Comparison of ENCODE assay signal across 9 mouse cellular contexts in genomic region chr7:67758858-67759628, GRCm38 (mm10). TPM values are rescaled to one million over a fixed set of nuclear protein-coding genes. Genes with fewer than 3 reads are reported as not detected.
DNase-seq lines count a peak whose midpoint lies in the region; ATAC-seq lines count a peak whose summit lies in the region.
"Had no signal": no experiment of that assay in that cellular context is flagged by ENCODE, and none has a peak within 500 bp of the region (broad histone marks: within the 10 kb centered on the region; RNA-seq: fewer than 3 reads in every experiment).

No protein-coding gene starts in this region.

- H3K4me3 ChIP-seq in forebrain, embryonic 14.5 days (ENCODE audit: low read depth, low read length) = peak overlapping the region; percentile 55
- peak overlapping the region; percentile 64 for H3K4me3 ChIP-seq in hindbrain, embryonic 13.5 days

- no peaks in the 10 kb centered on the region for H3K4me1 ChIP-seq in forebrain, embryonic 14.5 days (ENCODE audit: control insufficient read depth, insufficient read depth, low read length)
- H3K4me1 ChIP-seq in hindbrain, embryonic 13.5 days (replicated peaks) = peaks cover 18% of the 10 kb centered on the region

- peak overlapping the region; percentile 55; the same call in 1 of the 2 replicates for H3K27ac ChIP-seq in forebrain, embryonic 14.5 days (ENCODE audit: low read depth, low read length)
- H3K27ac ChIP-seq in hindbrain, embryonic 13.5 days = peak overlapping the region; percentile 80

- H3K4me2 ChIP-seq in forebrain, embryonic 14.5 days (ENCODE audit: low read length) = peak overlapping the region; percentile 98
- peak overlapping the region; percentile 98 for H3K4me2 ChIP-seq in hindbrain, embryonic 13.5 days

- under 1% methylated on average over 85 of the region's 92 CpGs for WGBS in forebrain, embryonic 14.5 days
- WGBS in hindbrain, embryonic 13.5 days = under 1% methylated on average over 92 of the region's 92 CpGs

- H3K27me3 ChIP-seq in forebrain, embryonic 14.5 days (replicated peaks; ENCODE audit: control insufficient read depth, insufficient read depth, low read length) = 0 out of 2 replicates have a peak, but pooled peaks cover 12% of the 10 kb centered on the region
- H3K27me3 ChIP-seq in hindbrain, embryonic 13.5 days = peaks cover 24% of the 10 kb centered on the region

- no peaks in the 10 kb centered on the region for H3K9me3 ChIP-seq in forebrain, embryonic 14.5 days (replicated peaks; ENCODE audit: control insufficient read depth, low read length)
- H3K9me3 ChIP-seq in hindbrain, embryonic 13.5 days = no peaks in the 10 kb centered on the region

- peak; percentile 81 for ATAC-seq in forebrain, embryonic 14.5 days
- peak; percentile 87 for ATAC-seq in hindbrain, embryonic 13.5 days (ENCODE audit: low FRiP score)

- peak overlapping the region; percentile 62 for H3K9ac ChIP-seq in forebrain, embryonic 14.5 days (ENCODE audit: low read length)
- peak overlapping the region; percentile 77 for H3K9ac ChIP-seq in hindbrain, embryonic 13.5 days

- DNase-seq in adrenal gland, postnatal 10 days = peak; percentile 67
- no peak for DNase-seq in adrenal gland, adult 8-10 months
- peak; percentile 58 to 69 for DNase-seq in adrenal gland, postnatal 36 days
- DNase-seq in forebrain, embryonic 14.5 days (ENCODE audit: low spot score) = peak; percentile 83
- peak; percentile 60 to 73 for DNase-seq in left cerebral cortex, adult 8-10 months (ENCODE audit: low spot score in 2 of 2)
- DNase-seq in lung, postnatal 4 days = peak; percentile 69 to 80
- DNase-seq in right cerebral cortex, postnatal 25 days = peak; percentile 83

- no peaks in the 10 kb centered on the region for H3K36me3 ChIP-seq in forebrain, embryonic 14.5 days (ENCODE audit: control insufficient read depth, insufficient read depth, low read length)
- no peaks in the 10 kb centered on the region for H3K36me3 ChIP-seq in hindbrain, embryonic 13.5 days

RNA-seq across cellular contexts. Expression of gene Synm, which starts 0.5 kb away (rescaled TPM):
- 10 to 100 TPM in 1 of 2 experiments, 1 to 10 TPM in 1; 5.9 to 10.9 TPM for total RNA-seq in adrenal gland, postnatal 10 days (2021)
- 10 to 100 TPM; 10.1 to 18.0 (median 12.0) TPM for total RNA-seq in adrenal gland, adult 8-10 months (2022)
- 10 to 100 TPM; 14.1 to 18.8 TPM for total RNA-seq in adrenal gland, postnatal 36 days (2021)
- polyA plus RNA-seq in forebrain, embryonic 14.5 days (2014; fragmentation: Nextera tagmentation; extraction: Ambion mirVana) = 1.4 and 2.2 TPM in 2 replicates
- polyA plus RNA-seq in hindbrain, embryonic 13.5 days (2015; fragmentation: Nextera tagmentation; extraction: Ambion mirVana) = 5.2 and 7.0 TPM in 2 replicates
- 10 to 100 TPM; 18.3 to 20.8 (median 19.8) TPM for total RNA-seq in left cerebral cortex, adult 8-10 months (2022)
- total RNA-seq: neutrophil, adult 5-6 weeks had no signal
